Mouse (Mus musculus) myocyte (in vitro differentiated cells): ENCODE results near the gene Igtp.

Experiments used
- E2F4 ChIP-seq: IDR thresholded peaks from one replicate; pipeline ENCODE4 v1.6.1; 2011; ENCODE audit warnings: mild to moderate bottlenecking, control low read depth, moderate library complexity; ENCODE audit not compliant: insufficient read depth
- MAX ChIP-seq: IDR thresholded peaks from one replicate; pipeline ENCODE4 v1.6.1; 2011; ENCODE audit warnings: low read depth, mild to moderate bottlenecking, control low read depth
- MYOG ChIP-seq, 3 experiments: IDR thresholded peaks; one replicate each; pipeline ENCODE4 v1.6.1; 2011; ENCODE audit warnings: control low read depth in 2 of 3, low read depth in 2 of 3, mild to moderate bottlenecking in 2 of 3; ENCODE audit not compliant: insufficient read length in 2 of 3, control insufficient read depth in 1 of 3, insufficient read depth in 1 of 3
- POLR2A ChIP-seq: IDR thresholded peaks from one replicate; pipeline ENCODE4 v1.6.1; 2011; ENCODE audit warnings: low read depth, mild to moderate bottlenecking, control low read depth, moderate library complexity; ENCODE audit not compliant: insufficient read length
- POLR2AphosphoS2 ChIP-seq: IDR thresholded peaks from one replicate; pipeline ENCODE4 v1.6.1; 2011; ENCODE audit warnings: low read depth, control low read depth; ENCODE audit not compliant: insufficient read length
- SRF ChIP-seq: IDR thresholded peaks from one replicate; pipeline ENCODE4 v1.6.1; 2011; ENCODE audit warnings: low read depth; ENCODE audit not compliant: control insufficient read depth, insufficient read length
- USF1 ChIP-seq: IDR thresholded peaks from one replicate; pipeline ENCODE4 v1.6.1; 2011; ENCODE audit warnings: low read depth, mild to moderate bottlenecking, control low read depth, moderate library complexity

GRCm38 (mm10) chr11:58180756-58181155 lies 18.6 kb upstream of the Igtp start:
- no peak for TF ChIP-seq POLR2A
- TF ChIP-seq USF1: no peak
- TF ChIP-seq MAX: no peak
- no peak for TF ChIP-seq SRF
- no peak for TF ChIP-seq MYOG (IDR thresholded peaks at IDR 0.05; ENCODE audit: control insufficient read depth in 1 of 3, insufficient read depth in 1 of 3, insufficient read length in 2 of 3, low read depth in 2 of 3)
- no peak for TF ChIP-seq E2F4
- TF ChIP-seq POLR2AphosphoS2: no peak
